Mouse (Mus musculus): ENCODE data around the gene Chat.
A peak's percentile ranks its signal among the peaks of the same experiment; 100 is the strongest.
"Not testable (repeated sequence)": the region's sequence is repeated elsewhere in the genome, so short reads cannot be mapped to it uniquely, and the experiment has no call there.

Gene Chat

DNA sequence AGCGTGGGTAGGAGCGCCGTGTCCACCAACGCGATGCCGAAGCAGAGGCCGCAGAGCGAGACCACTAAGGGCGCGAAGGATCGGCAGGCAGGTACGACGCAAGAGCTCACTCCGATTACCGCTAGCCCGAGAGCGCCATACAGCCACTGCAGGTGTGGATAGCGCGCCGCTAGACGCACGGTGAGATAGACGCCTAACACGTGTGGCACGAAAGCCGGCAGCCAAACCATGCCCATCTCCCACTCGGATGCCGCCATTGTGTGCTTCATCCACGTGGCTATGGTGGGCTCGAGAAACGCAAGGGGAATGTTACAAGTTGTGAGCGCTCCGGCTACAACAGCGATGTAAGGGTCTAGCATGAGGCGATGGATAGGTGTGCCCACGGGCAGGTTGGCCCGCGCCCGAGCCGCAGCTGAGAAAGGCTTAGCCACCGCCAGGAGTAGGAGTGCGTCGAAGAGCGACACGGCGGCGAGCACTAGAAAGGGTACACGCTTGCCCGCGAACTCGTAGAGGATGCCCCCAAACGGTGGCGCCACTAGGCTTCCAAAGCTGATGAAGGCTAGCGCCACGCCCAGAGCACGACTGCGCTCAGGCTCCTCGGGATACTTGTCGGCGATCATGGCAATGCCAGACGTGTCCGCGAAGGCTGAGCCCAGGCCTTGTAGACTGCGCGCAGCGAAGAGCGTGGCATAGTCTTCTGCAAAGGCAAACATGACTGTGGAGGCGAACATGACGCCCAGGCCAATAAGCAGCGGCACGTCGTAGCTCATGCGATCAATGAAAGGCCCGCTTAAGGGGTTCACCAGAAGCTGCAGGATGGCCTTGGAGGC lies 2.4 kb downstream of the Chat start:
- no peak for DNase-seq (ENCODE audit: low read depth, low spot score)

DNA sequence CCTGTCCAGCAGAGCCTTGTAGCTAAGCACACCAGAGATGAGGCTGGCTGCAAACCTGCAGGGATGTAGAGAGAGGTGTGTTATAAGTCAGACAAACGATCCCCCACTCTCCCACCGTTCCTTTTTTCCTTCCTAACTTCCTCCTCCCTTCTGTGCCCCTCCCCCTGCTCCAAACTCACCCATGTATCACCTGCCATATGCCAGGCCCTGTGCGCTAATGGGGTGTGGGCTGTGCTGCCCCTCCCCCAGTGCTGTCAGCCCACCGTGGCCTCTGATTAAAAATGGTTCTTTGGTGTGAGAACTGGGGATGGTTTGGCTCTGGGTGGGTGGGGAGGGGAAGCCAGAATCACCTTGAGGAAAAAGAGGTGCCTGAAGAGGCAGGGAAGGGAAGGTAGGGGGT lies 13.2 kb downstream of the Chat start:
- no peak for DNase-seq (ENCODE audit: low read depth, low spot score)

DNA sequence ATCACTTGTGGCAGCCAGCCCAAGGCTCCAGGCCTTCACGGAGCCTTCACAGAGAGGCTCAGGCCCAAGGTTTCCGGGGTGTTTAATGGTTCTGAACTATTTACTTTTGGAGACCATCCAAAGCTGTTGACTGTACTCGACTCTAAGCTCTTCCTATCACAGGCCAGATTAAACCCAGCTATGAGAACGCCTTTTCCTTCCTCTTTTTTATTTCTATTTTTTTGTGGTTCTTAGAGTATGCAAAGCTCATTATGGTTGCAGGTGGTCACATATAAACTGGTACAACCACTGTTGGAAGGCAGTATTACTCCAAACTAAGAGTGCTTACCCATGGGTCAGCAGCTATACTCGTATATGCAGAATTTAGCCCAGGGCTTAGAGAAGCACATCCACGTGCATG lies 18.8 kb downstream of the Chat start:
- DNase-seq (ENCODE audit: low read depth, low spot score), result no peak

DNA sequence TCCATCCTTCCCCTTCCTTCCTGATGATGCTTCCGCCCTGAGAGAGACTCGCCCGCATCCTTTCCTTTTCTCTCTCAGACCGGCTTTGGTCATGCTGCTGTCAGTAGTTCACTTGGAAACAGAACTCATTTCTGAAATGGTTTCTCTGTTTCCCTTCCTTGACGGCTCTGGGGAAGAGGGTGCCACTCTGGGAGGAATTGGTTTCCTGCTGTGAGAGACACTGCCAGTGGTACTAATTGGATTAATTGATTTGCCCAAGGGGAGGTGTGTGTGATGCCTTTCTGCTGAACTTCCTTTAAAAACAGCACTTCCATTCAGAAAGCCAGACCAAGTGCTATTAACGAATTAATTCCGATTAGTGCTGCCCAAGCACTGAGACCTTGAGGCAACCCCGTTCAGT lies 22.3 kb downstream of the Chat start:
- no peak for DNase-seq (ENCODE audit: low read depth, low spot score)

DNA sequence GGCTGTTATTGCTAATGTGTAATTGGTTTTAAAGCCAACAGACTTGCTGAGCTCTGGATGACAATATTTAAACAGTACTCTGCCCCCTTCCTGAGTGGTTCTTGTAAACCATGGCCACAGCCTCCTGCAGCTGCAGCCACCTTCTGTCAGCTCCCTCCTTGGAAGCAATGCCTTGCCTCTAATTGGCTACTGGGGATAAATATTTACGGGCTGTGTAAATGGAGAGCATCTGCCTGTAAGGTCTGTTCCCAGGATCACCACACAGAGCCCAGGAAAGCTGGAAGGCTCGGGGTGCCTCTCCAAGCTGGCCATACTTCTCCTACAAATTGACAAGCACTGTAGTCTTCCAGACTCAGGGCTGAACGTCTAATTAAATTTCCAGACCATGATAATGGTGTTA lies 26.0 kb downstream of the Chat start:
- no peak for DNase-seq (ENCODE audit: low read depth, low spot score)

DNA sequence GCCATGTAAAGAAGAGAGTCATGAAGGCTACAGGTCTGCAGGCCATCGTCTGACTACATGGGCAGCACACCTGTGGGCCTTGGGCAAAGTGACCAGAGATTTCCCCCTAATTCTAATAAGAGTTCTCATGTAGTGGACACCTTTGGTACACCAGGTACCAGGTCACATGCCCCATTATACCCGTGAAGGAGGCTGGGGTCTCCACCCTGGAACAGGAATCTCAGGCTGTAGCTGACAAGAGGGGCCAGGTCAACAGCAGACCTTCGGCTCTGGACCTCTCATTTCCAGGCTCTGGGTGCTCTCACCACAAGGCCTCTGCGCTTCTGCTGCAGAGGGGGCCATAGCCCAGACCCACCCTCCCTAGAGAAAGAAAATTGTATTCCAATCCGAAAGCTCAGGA lies 26.5 kb downstream of the Chat start:
- DNase-seq (ENCODE audit: low read depth, low spot score), result no peak

DNA sequence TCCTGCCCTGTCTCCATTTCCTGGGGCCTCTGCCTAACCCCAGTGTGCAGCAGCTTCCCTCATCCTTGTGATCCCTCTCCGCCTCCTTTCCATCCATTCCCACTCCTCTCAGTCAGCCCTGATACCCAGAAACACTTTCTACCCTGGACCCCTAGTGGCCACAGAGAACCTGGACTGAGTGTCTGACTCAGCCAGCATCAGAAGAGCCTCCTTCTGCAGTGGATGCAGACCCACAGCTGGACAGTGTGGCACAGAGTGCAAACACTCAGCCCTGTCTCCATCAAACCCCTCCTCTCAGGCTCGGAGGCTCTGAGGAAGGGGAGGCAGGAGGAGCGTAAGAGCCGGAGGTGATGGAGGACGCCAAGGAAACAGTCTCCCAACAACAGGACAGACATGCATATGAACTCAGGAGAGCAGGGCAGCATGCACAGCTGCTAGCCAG lies 28.4 kb downstream of the Chat start:
- no peak for DNase-seq (ENCODE audit: low read depth, low spot score)

DNA sequence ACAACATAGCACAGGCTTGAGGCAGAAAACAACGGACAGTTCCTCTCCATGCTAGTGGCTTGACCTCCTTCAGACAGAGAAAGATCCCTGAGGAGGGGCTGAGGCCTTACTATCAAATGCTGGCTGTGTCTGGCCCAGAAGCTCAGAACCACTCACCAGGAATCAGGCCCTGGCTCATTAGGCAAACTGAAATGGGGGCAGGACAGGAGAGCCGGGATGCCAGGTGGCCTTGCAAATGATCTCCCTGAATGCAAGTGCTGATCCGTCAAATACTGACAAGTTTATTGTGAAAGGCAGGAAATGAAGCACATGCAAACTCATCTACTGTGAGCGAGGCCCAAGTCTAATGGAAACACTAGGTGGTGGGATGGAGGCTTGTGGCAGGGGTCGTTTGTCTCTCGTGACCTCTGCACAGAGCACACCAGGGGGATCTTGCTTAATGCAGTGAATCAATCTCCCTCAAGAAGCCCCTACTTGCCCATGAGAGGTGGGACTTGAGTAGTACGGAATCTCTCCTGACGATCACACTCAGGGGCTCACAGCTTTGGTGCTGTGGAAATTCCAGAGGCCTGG lies 36.7 kb downstream of the Chat start:
- DNase-seq (ENCODE audit: low read depth, low spot score), result no peak

DNA sequence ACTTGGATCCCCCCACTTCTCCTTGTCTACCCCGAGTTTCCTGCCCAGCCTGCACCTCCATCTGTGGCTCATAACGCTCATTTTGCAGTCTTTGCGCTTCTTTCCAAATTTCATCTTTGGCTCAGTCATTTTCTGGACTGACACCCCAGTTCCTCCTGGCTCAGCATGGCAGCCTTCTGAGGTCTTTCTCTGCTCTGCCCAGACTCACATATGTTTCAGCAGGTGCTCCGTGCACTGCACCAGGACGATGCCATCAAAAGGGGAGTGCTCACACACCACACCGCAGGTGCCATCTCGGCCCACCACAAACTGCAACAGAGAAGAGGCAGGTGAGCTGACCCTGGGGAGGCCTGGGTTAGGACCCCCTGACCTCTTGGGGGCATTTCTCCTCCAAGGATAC lies 41.8 kb downstream of the Chat start:
- DNase-seq (ENCODE audit: low read depth, low spot score), result no peak

DNA sequence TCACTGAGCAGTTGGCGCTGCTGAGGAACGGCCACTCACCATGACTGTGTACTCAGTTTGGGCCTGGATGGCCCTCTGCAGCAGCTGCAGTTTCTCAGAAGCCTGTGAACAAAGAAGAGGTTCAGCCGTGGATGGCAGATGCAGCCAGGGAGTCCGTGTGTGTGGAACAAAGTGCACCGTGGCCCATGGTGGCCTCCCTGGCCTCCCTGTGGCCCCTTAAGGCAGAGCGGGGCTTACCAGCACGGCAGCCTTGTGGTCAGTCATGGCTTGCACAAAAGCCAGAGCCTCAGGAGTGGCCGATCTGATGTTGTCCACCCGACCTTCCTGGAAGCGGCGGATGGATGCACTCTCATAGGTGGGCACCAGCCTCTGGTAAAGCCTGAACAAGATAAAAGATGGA lies 47.0 kb downstream of the Chat start:
- DNase-seq (ENCODE audit: low read depth, low spot score), result no peak

DNA sequence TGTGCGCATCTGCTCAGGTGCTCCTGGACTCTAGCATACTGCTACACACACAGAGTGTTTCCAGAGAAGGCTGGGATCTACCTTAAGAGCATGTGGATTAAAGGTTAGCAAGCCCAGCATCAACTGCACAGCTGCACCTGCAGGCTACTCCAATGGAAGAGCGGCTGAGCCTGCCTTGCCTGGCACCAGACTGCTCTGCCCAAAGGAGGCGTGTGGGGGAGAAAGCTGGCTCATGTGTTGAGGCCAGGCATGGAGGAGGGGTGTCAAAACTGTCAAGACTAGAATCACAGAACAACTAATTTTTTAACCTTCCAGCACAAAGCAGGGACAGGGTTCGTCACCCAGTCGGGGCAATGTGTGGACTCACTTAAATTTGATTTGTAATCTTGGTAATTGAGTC lies 53.7 kb downstream of the Chat start:
- DNase-seq (ENCODE audit: low read depth, low spot score), result no peak

DNA sequence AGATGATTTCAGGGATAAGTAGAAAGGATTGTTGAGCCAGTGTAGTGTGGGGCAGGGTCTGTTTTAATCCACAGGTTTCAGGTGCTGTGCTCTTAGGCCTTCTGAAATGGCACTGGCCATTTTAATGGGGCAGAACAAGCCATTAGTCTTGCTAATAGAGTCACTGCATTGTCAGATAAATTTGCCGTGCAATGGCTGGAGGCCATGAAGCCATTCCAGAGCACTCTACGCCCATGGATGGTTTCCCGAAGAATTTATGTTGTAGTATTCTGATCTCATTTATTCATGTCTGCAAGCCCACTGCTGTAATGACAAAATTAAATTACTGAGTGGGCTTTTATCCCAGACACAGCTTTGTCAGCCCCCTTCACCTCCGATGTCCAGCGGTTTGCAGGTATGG lies 55.7 kb downstream of the Chat start:
- DNase-seq (ENCODE audit: low read depth, low spot score), result no peak

DNA sequence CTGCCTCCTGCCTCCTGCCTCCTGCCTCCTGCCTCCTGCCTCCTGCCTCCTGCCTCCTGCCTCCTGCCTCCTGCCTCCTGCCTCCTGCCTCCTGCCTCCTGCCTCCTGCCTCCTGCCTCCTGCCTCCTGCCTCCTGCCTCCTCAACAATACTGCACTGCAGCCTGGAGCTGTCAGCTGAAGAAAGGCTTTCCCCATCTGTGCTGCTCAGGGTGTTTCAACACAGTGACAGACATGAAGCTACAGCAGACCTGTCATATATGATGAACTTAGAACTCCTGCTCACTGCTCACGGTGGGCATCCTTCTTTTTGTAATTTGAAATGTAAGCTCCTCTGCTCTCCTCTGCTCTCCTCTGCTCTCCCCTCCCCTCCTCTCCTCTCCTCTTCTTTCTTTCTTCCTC lies 60.4 kb downstream of the Chat start:
- DNase-seq (ENCODE audit: low read depth, low spot score), result not testable (repeated sequence)

DNA sequence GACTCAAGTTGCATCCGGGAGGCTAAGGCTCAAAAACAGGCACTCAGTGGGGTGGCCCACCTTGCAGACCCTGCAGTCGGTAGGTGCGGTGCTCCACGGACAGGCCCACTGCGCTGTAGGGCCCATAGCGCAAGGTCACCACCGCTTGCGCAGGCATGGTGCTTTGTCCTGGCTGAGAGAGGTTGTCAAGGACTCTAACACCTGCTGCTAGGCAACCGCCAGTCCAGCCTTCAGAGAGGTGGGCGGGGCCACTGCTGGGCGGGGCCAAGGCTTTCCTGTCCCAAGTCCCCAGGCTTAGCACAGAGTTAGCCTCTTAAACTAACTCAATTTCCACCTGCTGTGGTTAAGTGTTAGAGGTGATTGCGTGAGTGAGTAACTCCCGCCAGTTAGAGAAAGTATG lies 77.6 kb downstream of the Chat start, which contains the start of gene 1700024G13Rik:
TSS of gene 1700024G13Rik (minus strand) at position 196 of the 400 bp plus-strand sequence.
- DNase-seq (ENCODE audit: low read depth, low spot score), result peak; percentile 64

DNA sequence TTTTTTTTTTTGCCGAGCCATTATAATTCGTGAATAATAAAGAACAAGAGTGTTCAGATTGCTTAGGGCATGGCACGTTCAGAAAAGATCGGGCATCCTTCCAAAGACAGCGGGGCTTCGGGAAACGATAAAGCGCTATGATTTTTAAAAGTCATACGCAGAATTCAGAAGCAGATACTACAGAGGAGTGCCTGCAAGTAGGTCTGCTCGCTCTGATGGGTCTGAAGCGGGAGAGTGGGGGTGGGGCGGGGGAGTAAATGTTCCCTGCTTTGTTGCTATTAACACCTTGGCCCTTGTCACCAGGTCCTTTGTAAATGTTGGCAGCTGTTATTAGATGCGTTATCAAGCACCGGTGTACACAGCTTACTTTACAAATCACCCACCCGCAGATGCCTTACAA lies 84.2 kb downstream of the Chat start:
- no peak for DNase-seq (ENCODE audit: low read depth, low spot score)

DNA sequence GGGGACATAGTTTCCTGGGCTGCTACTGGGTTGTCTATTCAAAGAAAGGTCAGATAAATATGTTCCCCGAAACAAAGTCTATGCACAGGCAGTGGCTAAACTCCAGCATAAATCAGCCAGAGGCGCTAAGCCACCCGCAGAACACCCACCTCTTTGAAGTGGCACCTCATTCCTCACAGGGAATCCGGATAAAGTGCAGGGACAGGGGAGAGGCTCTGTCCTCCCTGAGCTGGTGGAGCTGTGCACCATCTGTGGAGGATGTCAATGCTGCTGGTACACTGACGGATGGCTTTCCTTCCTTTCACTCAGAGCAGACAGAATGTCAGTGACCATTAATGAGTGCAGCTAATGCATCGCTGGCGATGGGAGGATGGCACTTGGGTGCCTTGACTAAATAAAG lies 84.7 kb downstream of the Chat start:
- no peak for DNase-seq (ENCODE audit: low read depth, low spot score)

DNA sequence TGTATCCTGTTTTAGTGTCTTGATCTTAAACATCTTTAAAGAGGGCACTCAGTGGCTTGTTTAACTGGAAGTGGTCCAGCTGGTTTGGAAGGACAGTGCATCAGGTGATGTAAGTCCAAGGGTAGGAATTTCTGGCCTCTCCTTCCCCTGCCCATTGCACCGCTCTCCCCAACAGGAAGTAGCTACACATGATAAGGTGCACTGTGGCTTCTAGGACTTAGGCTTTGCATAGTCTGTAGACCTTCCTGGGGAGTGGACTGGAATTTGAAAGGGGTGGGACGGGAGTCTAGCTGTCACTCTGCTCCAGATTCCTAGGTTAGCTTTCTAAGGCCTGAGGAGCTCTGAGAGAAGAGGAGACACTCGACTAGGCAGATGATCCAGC lies 85.7 kb downstream of the Chat start:
- no peak for DNase-seq (ENCODE audit: low read depth, low spot score)

DNA sequence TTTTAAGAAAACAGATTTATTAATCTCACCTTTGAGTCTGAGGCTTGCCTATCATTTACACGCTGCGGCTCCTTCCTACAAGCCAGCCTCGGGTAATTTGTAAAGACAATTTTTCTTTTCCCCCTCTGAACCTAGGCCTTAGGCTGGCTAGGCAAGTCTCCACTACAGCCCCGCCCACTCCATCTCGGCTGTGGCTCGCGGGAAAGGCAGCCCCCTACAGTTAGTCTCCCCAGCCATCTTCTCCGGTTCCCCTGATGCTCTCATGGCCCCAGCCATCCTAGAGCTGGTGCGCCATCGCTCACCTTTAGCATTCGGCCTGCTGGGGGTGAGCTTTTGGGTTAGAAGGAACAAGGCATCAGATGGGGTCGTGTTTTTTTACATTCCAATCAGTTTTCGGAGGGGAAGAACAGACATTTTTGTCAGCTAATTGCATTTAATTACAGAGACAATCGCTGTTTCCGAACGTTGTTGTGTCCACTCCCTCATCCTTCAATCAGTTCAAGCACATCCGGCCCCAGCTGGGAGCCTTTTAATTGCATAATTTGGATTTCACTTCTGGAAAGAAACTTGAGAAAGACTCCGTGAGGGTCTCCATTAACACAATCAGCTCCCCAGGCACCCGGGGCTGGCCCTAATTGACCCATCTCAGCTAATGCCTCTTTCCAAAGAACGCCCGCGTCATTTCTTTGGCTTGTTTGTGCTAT lies 86.2 kb downstream of the Chat start:
- no peak for DNase-seq (ENCODE audit: low read depth, low spot score)

DNA sequence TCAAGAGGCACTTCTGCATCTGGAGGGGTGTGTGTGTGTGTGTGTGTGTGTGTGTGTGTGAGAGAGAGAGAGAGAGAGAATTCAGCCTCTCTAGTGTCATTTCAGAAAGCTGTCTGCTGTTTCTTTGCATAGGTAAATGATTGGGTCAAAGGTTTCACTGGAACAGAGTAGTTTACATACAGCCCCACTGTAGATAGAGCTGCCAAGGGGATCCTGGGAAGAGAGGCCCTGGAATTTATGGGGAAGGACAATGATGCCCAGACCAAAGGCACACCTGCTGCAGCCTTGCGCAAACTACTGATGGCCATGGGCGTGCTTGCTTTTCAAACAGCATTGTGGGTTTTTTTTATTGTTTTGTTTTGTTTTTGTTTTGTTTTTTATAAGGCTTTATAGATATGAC lies 93.3 kb downstream of the Chat start:
- no peak for DNase-seq (ENCODE audit: low read depth, low spot score)

DNA sequence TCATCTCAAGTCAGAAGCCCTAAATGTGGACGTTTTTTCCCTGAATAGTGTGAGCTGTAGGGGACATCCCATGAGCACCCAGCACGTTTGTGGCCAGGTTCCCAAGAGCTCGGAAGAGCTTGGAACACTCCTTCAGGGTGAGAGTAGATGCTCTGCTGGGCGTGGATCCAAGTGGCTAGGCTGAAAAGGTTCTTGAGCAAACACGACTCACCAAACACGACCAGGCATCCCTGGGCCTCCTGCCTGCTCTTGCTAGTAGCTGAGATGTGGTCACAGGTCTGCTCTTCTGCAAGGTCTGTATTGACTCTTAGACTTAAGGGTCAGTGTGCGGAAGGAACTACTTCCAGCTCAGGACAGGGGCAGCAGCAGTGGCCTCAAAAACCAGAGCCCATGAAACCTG lies 96.0 kb downstream of the Chat start:
- no peak for DNase-seq (ENCODE audit: low read depth, low spot score)

DNA sequence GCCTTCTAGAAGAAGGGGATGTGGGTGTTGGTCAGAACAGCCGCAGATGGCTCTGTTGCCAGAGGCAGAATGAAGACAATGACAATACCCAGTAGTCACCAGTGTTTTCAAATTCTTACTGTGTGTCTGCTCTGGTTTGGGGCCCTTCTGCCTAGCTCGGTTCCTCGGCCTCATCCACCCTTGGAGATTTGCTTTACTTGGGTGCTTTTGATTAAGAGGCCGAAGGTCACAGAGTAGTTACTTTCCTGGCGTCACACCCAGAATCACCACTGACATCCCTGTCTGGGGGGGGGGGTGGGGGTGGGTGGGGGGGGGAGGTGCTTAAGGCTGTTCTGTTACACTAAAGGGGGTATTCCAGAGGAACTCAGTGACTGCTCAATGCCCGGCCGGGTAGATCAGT lies 101.4 kb downstream of the Chat start:
- no peak for DNase-seq (ENCODE audit: low read depth, low spot score)
